Mouse (Mus musculus) 416B (cell line): ENCODE data around the gene Gm17387.

Experiments used
- DNase-seq: peaks from one replicate; pipeline ENCODE4 v3.0.0; 2011; ENCODE audit warnings: low read depth

The Gm17387 gene

DNA sequence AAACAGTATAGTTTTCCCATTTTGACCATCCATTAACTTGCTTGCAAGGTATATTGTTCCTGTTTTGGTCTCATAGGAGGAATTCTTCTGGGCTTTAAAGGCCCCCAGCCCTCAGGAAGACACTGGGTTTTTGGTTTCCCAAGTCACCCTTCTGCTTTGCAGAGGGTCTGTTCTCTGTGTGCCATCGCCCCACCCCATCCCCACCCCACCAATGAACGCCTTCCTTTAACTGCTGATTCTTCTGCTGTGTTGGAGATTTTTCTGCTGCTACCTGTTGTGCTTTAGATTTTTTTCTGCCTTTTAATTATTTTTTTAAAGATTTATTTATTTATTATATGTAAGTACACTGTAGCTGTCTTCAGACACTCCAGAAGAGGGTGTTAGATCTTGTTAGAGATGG lies at the start of gene Gm17387:
Gene Gm17387 (plus strand): TSS at position 301 of the 400 bp plus-strand sequence.
- DNase-seq, result no peak

DNA sequence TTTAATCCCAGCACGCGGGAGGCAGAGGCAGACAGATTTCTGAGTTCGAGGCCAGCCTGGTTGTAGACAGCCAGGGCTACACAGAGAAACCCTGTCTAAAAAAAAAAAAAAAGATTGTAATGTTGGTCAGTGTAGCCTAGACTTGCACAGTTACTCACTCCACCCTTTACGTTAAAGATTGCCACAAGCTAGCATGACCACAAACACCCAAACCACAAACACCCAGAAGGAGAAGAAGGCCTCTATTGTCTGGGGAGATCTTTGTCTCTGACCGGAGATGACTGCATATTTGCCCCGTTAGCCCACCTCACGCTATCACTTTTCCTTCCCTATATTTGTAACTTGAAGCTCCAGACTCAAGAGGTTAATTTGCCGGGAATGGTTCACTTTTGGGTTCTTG lies 47.2 kb upstream of the Gm17387 start:
- DNase-seq, result peak; percentile 98

DNA sequence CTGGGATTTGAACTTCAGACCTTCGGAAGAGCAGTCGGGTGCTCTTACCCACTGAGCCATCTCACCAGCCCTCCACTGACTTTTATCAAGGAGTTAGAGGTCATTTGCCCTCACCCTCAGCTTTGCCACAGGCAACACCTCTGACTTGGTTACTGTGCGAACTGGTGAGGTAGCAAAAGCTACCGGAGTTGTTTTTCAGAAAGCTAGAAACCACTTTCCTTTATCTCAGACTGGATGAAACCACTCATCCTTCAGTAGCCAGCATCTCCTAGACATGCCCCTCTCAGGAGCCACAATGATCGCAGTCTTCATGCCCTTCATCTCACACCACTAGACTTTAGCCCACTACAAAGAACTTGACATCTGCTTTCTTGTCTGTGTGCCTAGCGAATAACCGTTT lies 46.0 kb upstream of the Gm17387 start:
- no peak for DNase-seq

DNA sequence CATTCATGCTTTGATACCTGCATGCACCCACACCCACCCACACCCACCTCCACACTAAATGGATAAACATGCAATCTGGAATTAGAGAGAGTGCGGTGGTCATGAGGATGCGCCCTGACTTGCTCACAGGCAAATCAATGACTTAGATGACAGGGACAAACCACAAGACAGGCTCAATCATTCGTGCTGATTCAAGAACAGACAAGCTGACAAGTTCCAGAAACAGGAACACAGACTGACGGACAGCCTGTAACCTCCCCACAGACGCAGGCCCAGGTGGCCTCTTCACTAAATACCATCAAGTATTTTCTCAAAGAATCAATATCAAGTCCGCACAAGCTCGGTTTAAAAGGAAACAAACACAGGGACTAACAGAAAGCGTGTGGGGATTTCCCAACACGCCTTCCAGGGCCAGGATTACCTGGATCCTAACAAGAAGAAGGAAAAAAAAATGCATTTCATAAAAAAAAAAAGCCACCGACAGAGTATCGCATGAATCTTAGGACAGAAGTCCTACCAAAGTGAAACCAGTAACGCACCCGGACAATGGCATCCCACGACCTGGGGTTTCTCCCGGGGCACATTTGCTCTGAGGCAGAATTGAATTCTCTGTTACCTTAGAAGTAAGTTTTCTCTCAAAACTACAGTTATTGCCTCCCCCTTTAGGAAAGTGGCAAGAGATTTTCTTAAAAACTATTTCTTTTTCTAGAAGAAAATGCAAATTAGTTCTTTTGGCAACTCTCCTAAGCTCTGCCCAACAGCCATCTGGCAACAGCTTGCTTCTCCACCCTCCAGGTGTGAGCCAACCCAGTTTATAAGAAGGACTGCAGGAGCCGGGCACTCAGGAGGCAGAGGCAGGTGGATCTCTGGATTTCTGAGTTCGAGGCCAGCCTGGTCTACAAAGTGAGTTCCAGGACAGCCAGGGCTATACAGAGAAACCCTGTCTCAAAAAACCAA lies 41.5 kb upstream of the Gm17387 start:
- DNase-seq, result no peak

DNA sequence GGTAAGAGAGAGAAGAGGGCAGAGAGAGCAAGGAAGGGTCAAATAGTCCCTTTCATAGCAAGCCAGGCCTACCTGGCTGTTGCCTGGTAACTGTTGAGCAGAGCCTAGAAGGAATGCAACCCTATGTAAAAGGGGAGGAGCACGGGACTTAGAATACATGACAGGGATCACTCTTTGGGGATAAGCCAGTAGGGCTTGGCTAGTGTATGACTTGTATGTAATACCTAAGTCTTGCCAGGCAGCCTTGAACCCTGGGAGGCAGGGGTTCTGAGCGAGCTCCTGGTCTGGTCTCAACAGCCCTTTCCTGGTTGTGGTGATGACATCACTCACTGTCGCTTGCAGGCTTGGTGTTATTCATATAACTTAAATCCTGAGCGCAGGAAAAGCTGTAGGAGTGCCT lies 39.9 kb upstream of the Gm17387 start:
- peak; percentile 58 for DNase-seq

DNA sequence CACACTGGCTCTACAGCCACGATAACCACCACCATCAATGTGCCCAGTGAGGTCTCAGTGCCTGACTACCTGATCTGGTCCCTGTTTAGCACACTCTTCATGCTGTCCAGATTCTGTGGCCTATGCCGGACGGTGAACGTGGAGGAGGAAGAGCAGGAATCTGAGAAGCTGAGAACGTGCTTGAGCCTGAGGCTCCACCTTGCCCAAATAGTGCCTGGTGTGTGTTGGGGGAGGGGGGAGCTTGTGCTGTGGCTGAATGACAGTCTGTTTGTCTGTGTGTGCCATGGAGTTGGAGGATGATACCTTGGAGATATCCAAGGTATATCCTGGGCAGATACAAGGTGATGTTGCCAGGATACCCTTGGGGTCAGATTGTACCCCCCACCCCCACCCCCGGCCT lies 38.7 kb upstream of the Gm17387 start:
- DNase-seq, result peak; percentile 75

DNA sequence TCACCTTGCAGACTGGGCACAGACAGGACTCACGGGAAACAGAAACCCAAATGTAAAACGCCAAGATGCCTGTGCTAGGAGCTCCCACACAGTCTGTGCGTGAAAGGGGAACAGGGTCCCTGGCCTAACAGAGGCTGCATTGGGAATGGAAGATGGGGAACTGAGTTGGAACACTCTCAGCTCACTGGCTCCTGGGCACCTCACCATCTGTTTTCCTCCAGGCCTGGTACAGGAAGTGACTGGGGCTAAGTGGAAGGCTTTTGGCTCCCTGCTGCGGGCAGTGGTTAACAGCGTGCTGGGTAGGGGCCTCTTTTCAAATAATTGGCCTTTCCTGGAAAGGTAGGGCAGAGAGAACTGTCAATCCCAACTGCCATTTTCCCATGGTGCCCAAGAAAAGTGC lies 38.3 kb upstream of the Gm17387 start:
- DNase-seq, result peak; percentile 90

DNA sequence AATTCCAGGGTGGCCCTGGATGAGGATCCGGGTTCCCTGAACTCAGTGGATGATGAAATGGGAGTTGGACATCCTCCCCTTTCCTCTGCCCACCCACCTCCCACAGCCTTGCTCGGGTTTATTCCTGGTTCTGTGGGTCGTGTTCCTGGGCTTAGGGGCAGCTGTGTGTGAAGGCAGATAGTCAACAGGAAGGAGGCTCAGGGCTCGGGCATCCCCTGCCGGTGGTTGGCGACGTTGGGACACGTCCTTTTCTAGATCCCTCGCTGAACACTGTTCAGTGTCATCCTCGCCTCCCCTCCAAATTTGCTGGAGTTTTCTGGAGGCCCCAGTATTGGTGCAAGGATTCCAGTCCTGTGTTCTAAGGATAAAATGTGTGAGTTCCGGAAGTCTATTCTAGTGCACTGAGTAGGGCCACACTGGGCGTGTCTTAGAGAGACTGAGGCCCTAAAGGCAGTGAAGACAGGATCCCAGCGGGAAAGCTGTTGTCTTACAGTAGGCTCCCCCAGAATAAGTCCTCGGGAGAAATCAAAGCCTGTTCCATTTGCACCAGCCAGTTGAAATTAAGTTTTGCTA lies 37.7 kb upstream of the Gm17387 start:
- peak; percentile 82 for DNase-seq

DNA sequence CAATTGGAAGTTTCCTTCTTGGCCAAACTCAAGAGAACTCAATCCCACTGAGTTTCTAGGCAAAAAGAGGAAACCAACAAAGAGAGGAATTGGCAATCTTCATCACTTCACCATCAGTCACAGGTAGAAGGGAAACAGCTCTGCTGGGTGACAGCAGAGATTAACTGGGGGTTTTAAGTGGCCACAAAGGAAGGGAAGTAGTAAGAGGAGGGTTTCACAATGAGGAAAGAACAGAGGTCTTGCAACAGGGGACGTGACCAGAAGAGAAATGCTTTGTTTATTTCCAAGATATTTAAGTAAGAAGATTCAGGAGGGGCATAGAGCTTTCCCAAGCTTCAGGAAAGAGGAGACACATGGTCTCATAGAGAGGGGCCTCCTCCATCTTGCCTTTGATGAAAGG lies 31.1 kb upstream of the Gm17387 start:
- DNase-seq, result peak; percentile 87

DNA sequence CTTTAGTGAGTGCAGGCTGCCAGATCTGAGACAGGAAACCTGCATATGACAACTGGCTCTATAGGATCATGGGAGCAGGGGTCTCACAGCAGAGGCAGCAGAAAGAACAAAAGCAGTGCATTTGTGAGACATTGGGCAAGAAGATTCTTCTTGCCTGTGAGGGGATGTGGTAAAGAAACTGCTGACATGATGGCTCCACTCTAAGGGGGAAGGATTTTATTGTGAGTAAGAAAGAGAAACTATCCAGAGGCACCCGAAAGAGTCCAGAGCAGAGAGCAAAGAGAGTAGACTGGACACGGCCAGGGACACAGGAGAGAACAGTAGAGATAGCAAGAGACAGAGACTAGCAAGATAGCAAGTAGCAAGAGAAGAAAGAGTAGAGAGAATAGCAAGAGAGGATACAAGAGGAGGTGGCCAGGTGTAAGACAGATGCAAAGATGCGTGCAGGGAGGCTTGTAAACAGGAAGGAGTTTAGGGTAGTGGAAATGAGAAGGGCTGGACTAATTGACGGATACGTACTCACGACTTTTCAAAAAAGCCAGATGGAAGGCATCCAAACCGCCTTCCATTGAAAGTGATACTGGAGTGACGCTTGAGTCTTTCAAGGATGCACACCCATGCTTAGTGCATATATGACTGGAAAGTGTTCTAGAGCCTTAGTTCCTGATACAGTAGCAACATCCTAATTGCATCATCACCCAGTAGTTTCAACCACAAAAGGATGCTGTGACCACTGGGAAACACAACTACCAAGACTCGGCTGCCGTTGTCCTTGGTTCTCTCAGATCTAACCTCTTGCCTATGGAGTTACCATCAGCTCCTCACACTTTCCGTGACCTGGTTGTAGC lies 29.9 kb upstream of the Gm17387 start:
- peak; percentile 94 for DNase-seq

DNA sequence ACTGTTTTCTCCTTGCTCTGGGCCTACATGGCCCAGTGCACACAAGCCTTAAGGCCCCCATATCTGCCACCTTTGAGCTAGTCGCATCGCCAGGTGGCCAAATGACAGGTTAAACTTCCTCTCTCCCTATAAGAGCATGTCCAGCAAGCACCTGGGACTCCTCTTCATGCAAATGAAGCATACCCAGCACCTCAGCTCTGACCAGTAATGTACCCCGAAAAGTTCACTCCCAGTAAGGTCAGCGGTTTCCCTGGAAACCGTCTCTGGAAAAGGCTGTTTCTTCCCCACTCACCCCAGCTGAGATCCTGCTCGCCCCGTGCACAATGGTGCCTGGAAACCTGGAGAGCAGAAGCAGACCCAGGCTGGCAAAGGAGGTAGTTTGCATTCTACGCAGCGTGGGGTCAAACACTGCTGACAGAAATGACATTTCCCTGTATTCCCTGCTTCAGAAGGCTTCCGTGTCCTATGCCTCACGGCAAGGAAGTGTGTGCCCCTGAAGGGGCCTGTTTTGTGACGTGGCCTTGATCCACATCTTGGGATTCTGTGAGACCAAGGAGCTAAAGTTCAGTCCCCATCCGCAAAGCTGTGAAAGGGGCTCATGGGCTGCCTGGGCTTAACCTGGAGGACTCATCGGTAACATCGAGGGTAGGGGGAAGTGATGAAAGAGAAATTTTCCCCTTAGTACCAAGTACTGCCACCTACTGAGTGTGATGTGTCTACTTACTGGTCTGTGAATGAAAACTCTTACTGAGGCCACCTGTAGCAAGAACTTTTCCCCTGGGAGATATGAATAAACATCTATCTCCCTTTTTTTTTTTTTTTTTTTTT lies 27.8 kb upstream of the Gm17387 start:
- no peak for DNase-seq

DNA sequence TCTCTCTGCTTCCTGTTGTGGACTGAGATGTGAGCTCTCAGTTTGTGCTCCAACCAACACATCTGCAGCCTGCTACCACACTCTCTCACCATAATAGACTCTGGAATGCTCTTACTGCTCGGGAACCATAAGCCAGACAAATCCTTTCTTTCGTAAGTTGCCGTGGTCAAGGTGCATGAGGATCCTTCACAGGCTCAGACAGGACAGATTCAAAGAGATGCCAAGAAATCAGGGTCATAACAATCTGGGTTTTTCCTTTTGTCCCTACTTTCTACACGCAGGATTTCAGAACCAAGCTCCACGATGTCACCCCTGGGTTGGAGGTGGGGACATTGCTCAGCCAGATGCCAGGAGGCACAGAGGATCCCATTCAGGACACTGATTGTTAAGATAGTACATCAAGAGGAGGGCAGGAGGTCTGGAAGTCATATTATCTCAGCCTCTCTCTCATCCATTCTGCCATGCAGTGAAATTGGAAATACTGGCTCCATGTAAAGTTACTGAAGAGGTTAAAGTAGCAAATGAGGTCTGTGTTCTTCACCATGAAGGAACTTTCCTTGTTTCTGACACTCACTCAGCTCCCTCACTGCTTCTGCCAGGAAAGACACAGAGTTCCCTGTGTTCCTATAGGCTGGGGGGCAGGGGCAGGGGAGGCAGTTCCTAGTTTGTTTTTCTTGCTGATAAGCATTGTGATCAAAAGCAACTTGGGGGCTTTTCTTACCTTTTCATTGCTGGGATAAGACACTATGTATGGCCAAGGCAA lies 25.5 kb upstream of the Gm17387 start:
- DNase-seq, result no peak

DNA sequence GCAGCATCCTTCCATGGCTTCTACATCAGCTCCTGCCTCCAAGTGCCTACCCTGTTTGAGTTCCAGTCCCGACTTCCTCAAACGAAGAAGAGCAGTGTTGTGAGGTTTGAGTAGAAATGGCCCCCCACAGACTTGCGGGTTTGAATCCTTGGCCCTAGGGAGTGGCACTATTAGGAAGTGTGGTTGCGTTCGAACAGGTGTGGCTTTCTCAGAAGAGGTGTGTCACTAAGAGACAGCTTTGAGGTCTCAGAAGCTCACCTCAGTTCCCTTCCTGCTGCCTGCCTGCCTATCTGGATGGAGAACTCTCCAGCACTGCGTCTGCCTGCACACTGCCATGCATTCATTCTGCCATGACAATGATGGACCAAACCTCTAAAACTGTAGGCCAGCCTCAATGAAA lies 22.5 kb upstream of the Gm17387 start:
- DNase-seq, result no peak

DNA sequence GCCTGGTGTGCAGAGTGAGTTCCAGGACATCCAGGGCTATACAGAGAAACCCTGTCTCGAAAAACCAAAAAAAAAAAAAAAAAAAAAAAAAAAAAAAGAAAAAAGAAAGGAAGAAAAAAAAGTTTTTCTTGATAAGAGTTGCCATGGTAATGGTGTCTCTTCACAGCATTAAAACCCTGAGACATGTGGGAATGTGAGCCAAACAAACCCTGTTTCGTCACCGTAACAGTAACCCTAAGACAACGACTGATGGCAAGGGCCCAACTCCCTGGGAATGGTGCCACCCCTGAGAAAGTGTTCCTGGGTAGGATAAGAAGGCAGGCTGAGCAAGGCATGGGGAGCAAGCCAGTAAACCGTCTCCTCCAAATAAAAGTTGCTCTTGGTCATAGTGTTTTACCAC lies 22.0 kb upstream of the Gm17387 start:
- DNase-seq, result no peak

DNA sequence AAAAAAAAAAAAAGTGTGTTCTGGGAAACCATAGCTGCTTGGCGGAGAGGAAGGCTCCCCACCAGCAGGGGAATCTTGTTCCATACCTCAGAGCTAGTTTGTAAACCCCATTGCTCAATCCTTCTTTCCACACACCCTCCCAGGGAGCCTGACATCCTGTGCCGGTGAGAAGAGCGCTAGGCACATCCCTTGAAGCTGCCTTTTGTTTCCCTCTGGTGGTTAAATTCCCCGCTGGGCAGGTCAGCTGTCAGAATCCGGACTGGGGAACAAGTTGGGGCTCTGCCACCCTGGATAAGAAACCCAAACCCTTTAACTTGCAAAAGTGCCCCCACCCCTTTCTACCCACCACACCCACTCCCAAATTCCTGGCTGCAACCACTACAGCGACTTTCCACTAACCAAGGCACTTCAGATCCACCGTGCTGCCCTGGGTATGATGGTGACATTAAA lies 20.6 kb upstream of the Gm17387 start:
- peak; percentile 91 for DNase-seq

DNA sequence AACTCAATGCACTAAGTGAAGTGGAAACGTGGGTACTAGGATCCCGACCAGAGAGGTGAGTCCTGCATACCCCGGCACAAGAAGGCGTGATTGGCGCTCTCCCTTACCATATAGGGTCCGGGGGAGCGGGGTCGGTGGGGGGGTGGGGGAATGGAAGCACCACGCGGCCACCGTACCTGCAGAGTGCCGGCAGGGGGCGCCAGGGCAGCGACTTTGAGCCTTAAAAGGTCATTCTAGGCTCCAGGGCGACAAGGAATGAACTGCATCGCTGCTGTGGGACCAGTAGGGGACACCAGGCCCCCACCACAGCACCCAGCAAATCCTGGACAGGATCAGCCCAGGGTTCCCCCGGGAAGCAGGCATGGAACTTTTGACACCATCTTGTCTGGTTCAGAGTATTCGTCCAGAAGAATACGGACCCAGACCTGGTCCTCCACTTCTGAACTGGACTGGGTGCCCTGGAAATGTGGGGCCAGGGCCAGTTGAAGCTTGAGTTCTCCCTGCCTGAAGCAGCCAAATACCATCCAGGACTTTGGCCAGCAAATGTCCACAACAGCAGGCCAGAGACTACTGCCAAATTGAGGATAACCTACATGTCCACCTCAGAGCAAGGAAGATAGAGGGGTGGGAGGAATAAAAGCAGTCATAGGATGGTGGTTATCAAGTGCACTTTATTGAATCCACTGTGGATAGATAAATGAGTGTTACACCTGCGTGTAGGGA lies 19.8 kb upstream of the Gm17387 start:
- DNase-seq, result peak; percentile 91

DNA sequence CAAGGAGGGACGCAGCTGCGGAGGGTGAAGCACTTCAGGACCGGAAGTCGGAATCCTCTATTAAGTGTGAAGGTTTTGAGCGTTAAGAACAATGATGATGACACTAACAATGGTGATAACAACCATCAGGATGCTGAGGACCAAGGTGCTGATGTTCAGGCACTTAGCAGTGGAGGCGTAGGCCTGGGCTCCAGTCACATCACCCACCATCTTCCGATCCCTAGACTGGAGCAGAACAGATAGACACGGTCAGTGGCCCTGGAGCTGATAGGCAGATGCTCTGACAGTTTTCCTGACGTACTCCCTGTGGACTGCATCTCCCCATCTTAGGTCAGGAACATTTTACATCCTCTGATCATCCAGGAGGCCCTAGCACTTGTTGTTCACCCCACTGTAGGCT lies 19.3 kb upstream of the Gm17387 start:
- DNase-seq, result peak; percentile 25

DNA sequence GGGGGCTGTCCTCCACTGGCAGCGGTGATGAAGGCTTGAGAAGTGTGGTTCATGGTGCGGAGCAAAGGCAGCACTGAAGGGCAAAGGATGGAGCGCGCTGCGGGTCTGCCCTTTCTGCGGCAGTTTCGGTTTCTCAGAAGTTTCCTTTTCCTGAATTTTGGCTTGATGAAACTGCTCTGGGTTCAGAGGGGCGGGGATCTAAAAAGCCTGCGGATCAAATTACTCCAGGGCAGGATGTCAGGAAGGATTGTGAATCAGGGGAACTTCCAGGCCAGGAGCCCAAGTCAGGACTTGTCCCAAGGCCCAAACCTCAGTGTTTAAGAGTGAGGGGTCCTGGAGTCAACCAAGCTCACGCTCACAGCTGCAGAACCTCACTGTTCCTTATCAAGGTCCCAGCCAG lies 18.3 kb upstream of the Gm17387 start, which contains the start of gene Ifitm3:
Gene Ifitm3 (minus strand): TSS at position 178 of the 400 bp plus-strand sequence.
- peak; percentile 70 for DNase-seq

DNA sequence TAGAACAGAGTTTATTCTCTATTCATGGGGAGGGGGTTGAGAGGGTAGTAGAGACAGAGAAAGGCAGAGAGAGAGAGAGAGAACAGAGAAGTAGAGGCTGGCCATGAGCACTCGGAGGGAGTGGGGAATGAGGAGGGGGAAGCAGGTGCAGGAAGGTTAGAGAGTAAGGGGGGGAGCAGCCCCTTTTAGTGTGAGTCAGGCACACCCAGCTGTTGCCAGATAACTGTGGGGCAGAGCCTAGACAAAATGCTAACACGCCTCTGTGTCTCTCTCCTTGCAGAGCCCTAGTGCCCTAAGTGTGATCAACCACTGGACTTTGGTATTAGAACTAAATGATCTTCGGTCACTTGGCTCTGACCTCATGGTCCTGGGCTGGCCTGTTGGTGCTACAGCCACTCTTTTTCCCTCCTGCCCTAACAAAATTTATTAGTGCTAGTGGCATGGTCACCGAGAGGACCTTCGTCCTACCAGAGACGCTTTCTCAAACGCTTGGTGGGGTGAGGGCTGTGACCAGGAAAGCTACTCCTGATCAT lies 17.6 kb upstream of the Gm17387 start:
- DNase-seq, result no peak
